Mouse (Mus musculus): Measurements from ENCODE around the gene Naa80.

- no peak for TF ChIP-seq POLR2A (IDR thresholded peaks at IDR 0.05; ENCODE audit: low read depth, low read length)
- no peak for TF ChIP-seq CTCF (conservative IDR thresholded peaks at IDR 0.05; ENCODE audit: insufficient read depth, insufficient read length, low read depth, low read length)
Measured at GRCm38 (mm10) chr9:107620954-107621353, 42.3 kb downstream of the Naa80 start.
